Mouse (Mus musculus) ES-Bruce4 (cell line): ENCODE measurements at regions not wholly inside any gene's neighbourhood (a gene's known extent, or its start where the extent isn't known, plus 50 kb on each side); places are given as distances from the start of the nearest gene placed in this dataset.

Experiments
- H3K27ac ChIP-seq: 2 replicates; pipeline ENCODE4 v1.5.1; 2012; ENCODE audit warnings: low read length, inconsistent platforms; ENCODE audit not compliant: insufficient read depth
- H3K27me3 ChIP-seq: 2 replicates; pipeline ENCODE4 v1.6.1; 2012; ENCODE audit warnings: mild to moderate bottlenecking, low read length, inconsistent platforms; ENCODE audit not compliant: control insufficient read depth, poor library complexity, insufficient read depth, severe bottlenecking
- H3K36me3 ChIP-seq: 2 replicates; pipeline ENCODE4 v1.6.1; 2012; ENCODE audit warnings: inconsistent platforms, mild to moderate bottlenecking, low read length, moderate library complexity; ENCODE audit not compliant: control insufficient read depth, poor library complexity, insufficient read depth, severe bottlenecking
- H3K4me1 ChIP-seq: one replicate; pipeline ENCODE4 v1.8.1; 2011; ENCODE audit warnings: low read length; ENCODE audit not compliant: control insufficient read depth, insufficient read depth
- H3K4me3 ChIP-seq: 2 replicates; pipeline ENCODE4 v1.5.1; 2011; ENCODE audit warnings: low read depth, mild to moderate bottlenecking, low read length
- H3K9ac ChIP-seq: 2 replicates; pipeline ENCODE4 v1.6.1; 2012; ENCODE audit warnings: low read depth, mild to moderate bottlenecking, inconsistent platforms; ENCODE audit not compliant: poor library complexity, severe bottlenecking
- H3K9me3 ChIP-seq: replicated peaks from 2 replicates; pipeline ENCODE4 v1.6.1; 2012; ENCODE audit warnings: mild to moderate bottlenecking, low read length, inconsistent platforms; ENCODE audit not compliant: control insufficient read depth, poor library complexity, insufficient read depth, severe bottlenecking
- CTCF ChIP-seq: IDR thresholded peaks from one replicate; pipeline ENCODE4 v1.8.1; 2011; ENCODE audit warnings: low read depth, low read length
- EP300 ChIP-seq: IDR thresholded peaks from 2 replicates; pipeline ENCODE4 v1.6.1; 2011; ENCODE audit warnings: low read depth, low read length; ENCODE audit not compliant: insufficient read depth
- POLR2A ChIP-seq: IDR thresholded peaks from one replicate; pipeline ENCODE4 v1.8.1; 2011; ENCODE audit warnings: low read length; ENCODE audit not compliant: insufficient read depth

DNA sequence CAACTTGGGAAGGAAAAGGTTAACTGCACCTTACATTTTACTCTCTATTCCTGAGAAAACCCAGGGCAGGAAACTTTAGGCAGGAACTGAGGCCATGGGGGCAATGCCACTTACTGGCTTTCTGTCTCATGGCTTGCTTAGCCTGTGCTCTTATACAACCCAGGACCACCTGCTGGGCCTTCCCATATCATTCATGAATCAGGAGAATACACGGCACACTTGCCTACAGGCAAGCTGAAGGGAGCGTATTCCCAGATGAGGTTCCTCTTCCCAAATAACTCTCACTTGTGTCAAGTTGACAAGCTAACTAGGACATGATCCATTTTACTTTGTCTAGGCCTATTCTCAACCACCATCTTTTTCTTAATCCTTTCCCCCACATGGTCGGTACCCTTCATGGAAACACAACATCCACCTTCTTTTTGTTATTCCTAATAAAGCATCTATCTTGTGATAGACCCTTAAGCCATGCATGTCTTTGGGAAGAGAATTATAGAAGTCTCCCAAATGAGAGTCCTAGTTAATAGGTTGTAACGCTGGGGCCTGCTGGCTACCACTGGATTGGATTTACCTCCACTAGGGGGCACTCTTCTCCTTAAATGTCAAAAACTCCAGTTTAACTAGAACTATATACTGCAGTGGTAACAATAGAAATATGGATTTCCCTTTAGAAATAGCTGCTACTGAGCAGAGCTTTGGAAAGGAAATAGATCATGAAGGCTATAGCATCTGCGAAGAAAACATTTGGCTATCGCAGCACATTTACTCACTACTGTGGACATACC lies 373.2 kb upstream of the Gm10131 start:
- no peaks in the 10 kb centered on the region for H3K9me3 ChIP-seq
- no peak overlapping the region for H3K4me3 ChIP-seq
- no peak overlapping the region for H3K27ac ChIP-seq
- H3K27me3 ChIP-seq, result no peaks in the 10 kb centered on the region; the same call in 1 of the 2 replicates
- no peak overlapping the region for H3K9ac ChIP-seq
- H3K36me3 ChIP-seq, result no peaks in the 10 kb centered on the region
- TF ChIP-seq CTCF (peak; percentile 16), EP300 (no peak)
- no peaks in the 10 kb centered on the region for H3K4me1 ChIP-seq

DNA sequence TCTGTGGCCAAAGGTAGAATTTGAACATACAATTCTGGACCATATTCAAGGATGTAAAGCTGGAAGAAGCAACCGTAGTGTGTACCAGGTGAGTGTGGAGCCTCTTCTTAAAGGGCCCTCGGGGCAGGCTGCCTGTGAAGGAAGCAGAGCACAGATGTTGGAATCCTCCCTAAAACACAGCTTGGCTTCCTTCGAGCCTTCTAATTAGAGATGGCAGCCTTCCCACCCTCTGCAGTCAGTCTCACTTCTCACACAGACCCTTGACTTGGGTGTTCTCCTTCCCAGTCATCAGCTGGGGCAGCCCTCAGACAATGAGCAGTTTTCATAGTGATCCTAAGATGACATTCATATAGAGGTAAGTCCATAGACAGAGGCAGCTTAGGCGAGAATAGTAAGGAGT lies 371.7 kb upstream of the Gm10131 start:
- Histone ChIP-seq H3K4me3 (no peak overlapping the region), H3K4me1 (no peaks in the 10 kb centered on the region), H3K27me3 (no peaks in the 10 kb centered on the region; the same call in 1 of the 2 replicates), H3K36me3 (no peaks in the 10 kb centered on the region), H3K9me3 (no peaks in the 10 kb centered on the region), H3K9ac (no peak overlapping the region), H3K27ac (no peak overlapping the region)
- TF ChIP-seq EP300 (no peak), POLR2A (no peak), CTCF (no peak)

DNA sequence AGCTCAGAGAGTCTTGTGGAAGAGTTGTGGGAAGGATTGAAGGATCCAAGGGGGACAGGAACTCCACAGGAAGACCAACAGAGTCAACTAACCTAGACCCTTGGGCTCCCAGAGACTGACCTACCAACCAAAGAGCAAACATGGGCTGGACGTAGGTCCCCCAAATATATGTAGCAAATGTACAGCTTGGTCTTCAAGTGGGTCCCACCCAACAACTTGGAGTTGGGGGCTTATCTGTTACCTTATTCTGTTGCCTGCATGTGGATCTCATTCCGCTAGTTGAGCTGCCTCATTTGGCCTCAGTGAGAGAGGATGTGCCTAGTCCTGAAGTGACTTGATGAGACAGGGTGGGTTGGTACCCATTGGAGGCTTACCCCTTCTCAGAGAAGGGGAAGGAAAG lies 371.1 kb upstream of the Gm10131 start:
- Histone ChIP-seq H3K36me3 (no peaks in the 10 kb centered on the region), H3K27me3 (no peaks in the 10 kb centered on the region; the same call in 1 of the 2 replicates), H3K4me3 (no peak overlapping the region), H3K27ac (no peak overlapping the region), H3K9me3 (no peaks in the 10 kb centered on the region), H3K9ac (no peak overlapping the region), H3K4me1 (no peaks in the 10 kb centered on the region)
- no peak for TF ChIP-seq CTCF
- TF ChIP-seq POLR2A, result no peak
- TF ChIP-seq EP300, result no peak

DNA sequence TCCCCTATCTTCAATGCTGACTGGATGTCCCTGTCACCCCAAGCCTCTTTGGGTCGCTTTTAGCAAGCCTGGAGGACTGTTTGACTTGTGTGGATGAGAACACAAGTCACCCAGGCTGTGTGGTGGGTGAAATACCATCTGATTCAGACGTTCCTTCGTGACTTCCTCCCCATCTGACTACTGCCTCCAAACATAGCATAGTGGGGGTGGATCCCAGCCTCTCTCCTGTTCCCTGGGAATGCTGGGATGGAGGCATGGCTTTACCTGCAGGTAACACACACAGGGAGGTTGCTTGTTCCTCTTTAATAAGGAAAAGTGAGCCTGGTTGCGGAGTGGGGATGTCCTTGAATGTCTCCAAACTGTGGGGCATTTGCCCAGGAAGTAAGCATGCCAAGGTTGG lies 369.0 kb upstream of the Gm10131 start:
- no peak overlapping the region for H3K9ac ChIP-seq
- no peaks in the 10 kb centered on the region; the same call in 1 of the 2 replicates for H3K27me3 ChIP-seq
- TF ChIP-seq POLR2A, result no peak
- TF ChIP-seq CTCF, result no peak
- no peak for TF ChIP-seq EP300
- H3K36me3 ChIP-seq, result no peaks in the 10 kb centered on the region
- no peaks in the 10 kb centered on the region for H3K9me3 ChIP-seq
- no peaks in the 10 kb centered on the region for H3K4me1 ChIP-seq
- no peak overlapping the region for H3K4me3 ChIP-seq
- no peak overlapping the region for H3K27ac ChIP-seq

DNA sequence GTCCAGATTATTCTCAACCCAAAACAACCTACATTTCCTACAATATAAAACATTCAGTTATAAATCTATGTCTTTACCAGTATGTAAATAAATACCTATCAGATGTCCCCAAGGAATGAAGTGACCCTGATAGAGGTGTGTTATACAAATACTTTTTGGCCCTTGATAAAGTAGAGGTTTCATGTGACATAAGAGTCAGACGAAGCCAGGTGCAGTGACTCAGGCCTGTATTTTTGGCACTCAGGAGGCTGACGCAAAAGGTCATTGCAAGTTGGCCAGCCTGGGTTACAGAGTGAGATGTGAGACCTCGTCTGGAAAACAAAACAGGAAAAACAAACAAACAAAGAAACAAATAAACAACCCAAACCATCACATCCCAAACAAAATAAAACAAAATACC lies 367.4 kb upstream of the Gm10131 start:
- Histone ChIP-seq H3K9ac (no peak overlapping the region), H3K27me3 (no peaks in the 10 kb centered on the region; the same call in 1 of the 2 replicates), H3K36me3 (no peaks in the 10 kb centered on the region), H3K4me1 (no peaks in the 10 kb centered on the region), H3K4me3 (no peak overlapping the region), H3K27ac (no peak overlapping the region), H3K9me3 (no peaks in the 10 kb centered on the region)
- TF ChIP-seq EP300 (no peak), POLR2A (no peak), CTCF (no peak)

DNA sequence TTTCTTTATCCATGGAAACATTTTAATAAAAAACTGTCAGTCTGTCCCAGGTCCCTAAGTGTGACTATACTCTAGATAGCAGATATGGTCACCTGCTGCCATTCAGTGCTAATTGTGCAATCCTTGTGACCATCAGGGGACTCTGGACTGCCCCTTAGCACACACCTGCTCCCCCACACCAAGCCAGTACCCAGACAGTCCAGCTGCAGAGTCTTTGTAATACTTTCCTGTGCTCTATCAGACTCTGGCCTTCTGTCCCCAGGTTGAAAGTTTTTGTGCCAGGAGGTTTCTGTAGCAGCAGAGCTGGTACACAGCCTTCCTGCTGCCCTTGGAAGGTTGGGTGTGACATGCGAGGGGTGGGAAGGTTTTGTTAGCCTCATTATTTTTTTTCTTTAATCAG lies 366.9 kb upstream of the Gm10131 start:
- TF ChIP-seq CTCF (no peak), EP300 (no peak), POLR2A (no peak)
- no peaks in the 10 kb centered on the region; the same call in 1 of the 2 replicates for H3K27me3 ChIP-seq
- H3K4me1 ChIP-seq, result no peaks in the 10 kb centered on the region
- no peaks in the 10 kb centered on the region for H3K9me3 ChIP-seq
- H3K36me3 ChIP-seq, result no peaks in the 10 kb centered on the region
- H3K27ac ChIP-seq, result no peak overlapping the region
- no peak overlapping the region for H3K9ac ChIP-seq
- H3K4me3 ChIP-seq, result no peak overlapping the region
